Mouse (Mus musculus): ENCODE measurements around the gene A730071L15Rik. TPM values are rescaled to one million over a fixed set of nuclear protein-coding genes. Genes with fewer than 3 reads are reported as not detected.

A730071L15Rik gene
- polyA plus RNA-seq, 2 experiments: 0.30 to 0.48 TPM

DNA sequence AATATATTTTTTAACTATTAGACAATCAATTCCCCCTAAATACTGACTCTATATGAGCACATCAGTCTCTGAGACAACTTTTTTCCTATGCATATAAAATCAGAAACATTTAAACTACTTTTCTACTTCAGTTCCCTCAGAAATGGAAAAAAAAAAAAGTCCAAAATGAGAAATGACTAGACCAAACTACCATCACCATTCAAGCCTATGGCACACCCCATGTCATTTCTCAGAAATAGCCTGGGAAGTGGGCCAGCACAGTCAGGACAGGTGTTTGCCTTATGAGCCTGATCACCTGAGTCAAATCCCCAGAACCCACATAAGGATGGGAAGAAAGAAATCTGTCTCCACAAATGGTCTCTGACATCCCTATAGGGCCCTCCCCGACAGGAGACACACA, 41.3 kb upstream of the A730071L15Rik start:
- no peaks in the 10 kb centered on the region for H3K9me3 ChIP-seq (ENCODE audit: control insufficient read depth, low read length)
- peaks cover 14% of the 10 kb centered on the region for H3K4me1 ChIP-seq (ENCODE audit: control insufficient read depth, insufficient read depth, low read length)
- no peak for TF ChIP-seq POLR2A (IDR thresholded peaks at IDR 0.05; ENCODE audit: borderline replicate concordance, extremely low read depth, insufficient read depth, insufficient read length)
- DNase-seq (ENCODE audit: low spot score) (no peak), ATAC-seq (ENCODE audit: low FRiP score, low read depth) (no peak)
- H3K4me3 ChIP-seq (replicated peaks; ENCODE audit: low read length): no peak overlapping the region
- no peaks in the 10 kb centered on the region for H3K36me3 ChIP-seq (ENCODE audit: control insufficient read depth, insufficient read depth, low read length)
- no peak overlapping the region for H3K9ac ChIP-seq (ENCODE audit: low read depth, low read length, severe bottlenecking)
- H3K27me3 ChIP-seq (ENCODE audit: control insufficient read depth, insufficient read depth, low read length): no peaks in the 10 kb centered on the region
- H3K4me2 ChIP-seq (replicated peaks; ENCODE audit: low read depth, low read length, severe bottlenecking): no peak overlapping the region
- 97% methylated on average over 1 of the region's 1 CpGs for WGBS
- H3K27ac ChIP-seq (replicated peaks; ENCODE audit: low read depth, low read length): no peak overlapping the region

- Histone ChIP-seq H3K36me3 (ENCODE audit: control insufficient read depth, insufficient read depth, low read length) (no peaks in the 10 kb centered on the region), H3K4me1 (ENCODE audit: control insufficient read depth, insufficient read depth, low read length) (peaks cover 7% of the 10 kb centered on the region; the same call in 1 of the 2 replicates), H3K4me2 (replicated peaks; ENCODE audit: low read depth, low read length, severe bottlenecking) (no peak overlapping the region), H3K9ac (ENCODE audit: low read depth, low read length, severe bottlenecking) (no peak overlapping the region), H3K4me3 (replicated peaks; ENCODE audit: low read length) (no peak overlapping the region), H3K9me3 (ENCODE audit: control insufficient read depth, low read length) (no peaks in the 10 kb centered on the region), H3K27ac (replicated peaks; ENCODE audit: low read depth, low read length) (no peak overlapping the region), H3K27me3 (ENCODE audit: control insufficient read depth, insufficient read depth, low read length) (no peaks in the 10 kb centered on the region)
- no peak for ATAC-seq (ENCODE audit: low FRiP score, low read depth)
- DNase-seq (ENCODE audit: low spot score): no peak
- 94% methylated on average over 4 of the region's 4 CpGs for WGBS
- no peak for TF ChIP-seq POLR2A (IDR thresholded peaks at IDR 0.05; ENCODE audit: borderline replicate concordance, extremely low read depth, insufficient read depth, insufficient read length)
Observed at GRCm38 (mm10) chr11:6159704-6160275, 40.0 kb upstream of the A730071L15Rik start.

GRCm38 (mm10) chr11:6160663-6161271, 39.1 kb upstream of the A730071L15Rik start:
- H3K36me3 ChIP-seq (ENCODE audit: control insufficient read depth, insufficient read depth, low read length): no peaks in the 10 kb centered on the region
- no peak for ATAC-seq (ENCODE audit: low FRiP score, low read depth)

GRCm38 (mm10) chr11:6161549-6161948, 38.3 kb upstream of the A730071L15Rik start:
- no peak for ATAC-seq (ENCODE audit: low FRiP score, low read depth)
- H3K4me1 ChIP-seq (ENCODE audit: control insufficient read depth, insufficient read depth, low read length): no peaks in the 10 kb centered on the region; the same call in 1 of the 2 replicates
- no peak for DNase-seq (ENCODE audit: low spot score)
- H3K27me3 ChIP-seq (ENCODE audit: control insufficient read depth, insufficient read depth, low read length): no peaks in the 10 kb centered on the region
- H3K9ac ChIP-seq (ENCODE audit: low read depth, low read length, severe bottlenecking): no peak overlapping the region
- no peaks in the 10 kb centered on the region for H3K9me3 ChIP-seq (ENCODE audit: control insufficient read depth, low read length)
- TF ChIP-seq POLR2A (IDR thresholded peaks at IDR 0.05; ENCODE audit: borderline replicate concordance, extremely low read depth, insufficient read depth, insufficient read length): no peak
- no peak overlapping the region for H3K4me3 ChIP-seq (replicated peaks; ENCODE audit: low read length)
- H3K36me3 ChIP-seq (ENCODE audit: control insufficient read depth, insufficient read depth, low read length): no peaks in the 10 kb centered on the region
- H3K4me2 ChIP-seq (replicated peaks; ENCODE audit: low read depth, low read length, severe bottlenecking): no peak overlapping the region
- no peak overlapping the region for H3K27ac ChIP-seq (replicated peaks; ENCODE audit: low read depth, low read length)

More at GRCm38 (mm10) chr11:6160663-6161271, 39.1 kb upstream of the A730071L15Rik start:
- Histone ChIP-seq H3K4me1 (ENCODE audit: control insufficient read depth, insufficient read depth, low read length) (no peaks in the 10 kb centered on the region; the same call in 1 of the 2 replicates), H3K4me2 (replicated peaks; ENCODE audit: low read depth, low read length, severe bottlenecking) (no peak overlapping the region), H3K4me3 (replicated peaks; ENCODE audit: low read length) (no peak overlapping the region), H3K27ac (replicated peaks; ENCODE audit: low read depth, low read length) (no peak overlapping the region), H3K9ac (ENCODE audit: low read depth, low read length, severe bottlenecking) (no peak overlapping the region), H3K27me3 (ENCODE audit: control insufficient read depth, insufficient read depth, low read length) (no peaks in the 10 kb centered on the region), H3K9me3 (ENCODE audit: control insufficient read depth, low read length) (no peaks in the 10 kb centered on the region)
- TF ChIP-seq POLR2A (IDR thresholded peaks at IDR 0.05; ENCODE audit: borderline replicate concordance, extremely low read depth, insufficient read depth, insufficient read length): no peak
- 80% methylated on average over 3 of the region's 3 CpGs for WGBS
- no peak for DNase-seq (ENCODE audit: low spot score)

- Histone ChIP-seq H3K36me3 (ENCODE audit: control insufficient read depth, insufficient read depth, low read length) (no peaks in the 10 kb centered on the region), H3K27ac (replicated peaks; ENCODE audit: low read depth, low read length) (no peak overlapping the region), H3K4me2 (replicated peaks; ENCODE audit: low read depth, low read length, severe bottlenecking) (no peak overlapping the region), H3K9ac (ENCODE audit: low read depth, low read length, severe bottlenecking) (no peak overlapping the region), H3K27me3 (ENCODE audit: control insufficient read depth, insufficient read depth, low read length) (no peaks in the 10 kb centered on the region), H3K9me3 (ENCODE audit: control insufficient read depth, low read length) (no peaks in the 10 kb centered on the region), H3K4me3 (replicated peaks; ENCODE audit: low read length) (no peak overlapping the region), H3K4me1 (ENCODE audit: control insufficient read depth, insufficient read depth, low read length) (no peaks in the 10 kb centered on the region)
- no peak for DNase-seq (ENCODE audit: low spot score)
- ATAC-seq (ENCODE audit: low FRiP score, low read depth): no peak
- no peak for TF ChIP-seq POLR2A (IDR thresholded peaks at IDR 0.05; ENCODE audit: borderline replicate concordance, extremely low read depth, insufficient read depth, insufficient read length)
- WGBS: 96% methylated on average over 3 of the region's 3 CpGs
Observed at GRCm38 (mm10) chr11:6163062-6163461, 36.8 kb upstream of the A730071L15Rik start.
